Mouse (Mus musculus) cerebellum, adult 11-12 months (tissue): ENCODE measurements at regions not wholly inside any gene's neighbourhood (a gene's known extent, or its start where the extent isn't known, plus 50 kb on each side); places are given as distances from the start of the nearest gene placed in this dataset.

ENCODE experiments used
- DNase-seq: peaks from one replicate; pipeline ENCODE4 v3.0.0; 2022

DNA sequence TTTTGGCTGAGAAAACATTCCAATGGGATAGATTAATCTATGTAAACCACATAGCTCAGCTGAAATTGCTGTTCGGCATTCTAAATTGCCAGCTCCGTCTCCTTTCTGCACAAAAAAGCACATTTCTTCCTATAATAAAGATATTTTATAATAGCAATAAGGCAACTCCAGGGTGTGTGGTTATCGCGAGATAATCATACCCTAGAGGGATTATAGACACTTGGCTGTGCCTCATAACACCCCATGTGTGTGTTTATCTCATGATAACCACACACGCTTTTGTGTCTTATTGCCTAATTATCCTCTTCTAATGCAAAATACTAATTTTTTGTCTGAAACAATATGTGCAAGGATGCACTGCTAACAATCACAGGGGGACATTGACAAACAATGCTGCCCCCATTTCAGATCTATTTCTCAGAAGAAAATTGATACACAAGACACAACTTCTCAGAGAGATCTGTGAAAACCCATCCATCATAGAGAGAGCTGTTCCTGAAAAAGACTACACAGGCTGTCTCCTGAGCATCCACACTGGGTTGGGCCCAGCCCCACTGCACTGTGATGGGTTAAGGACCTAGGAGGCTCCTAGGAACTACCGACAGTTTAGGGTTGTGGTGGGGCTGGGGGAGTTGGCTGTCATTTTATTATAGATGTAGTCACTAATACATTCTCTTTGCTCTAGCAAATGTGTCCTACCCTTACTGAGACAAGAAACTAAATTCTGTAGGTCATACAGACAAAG, 454.7 kb upstream of the BC052040 start:
- DNase-seq = no peak

GRCm38 (mm10) chr2:115131746-115132145, 449.8 kb upstream of the BC052040 start:
- DNase-seq = peak; percentile 5

GRCm38 (mm10) chr2:115132165-115132592, 449.3 kb upstream of the BC052040 start:
- DNase-seq = no peak

DNA sequence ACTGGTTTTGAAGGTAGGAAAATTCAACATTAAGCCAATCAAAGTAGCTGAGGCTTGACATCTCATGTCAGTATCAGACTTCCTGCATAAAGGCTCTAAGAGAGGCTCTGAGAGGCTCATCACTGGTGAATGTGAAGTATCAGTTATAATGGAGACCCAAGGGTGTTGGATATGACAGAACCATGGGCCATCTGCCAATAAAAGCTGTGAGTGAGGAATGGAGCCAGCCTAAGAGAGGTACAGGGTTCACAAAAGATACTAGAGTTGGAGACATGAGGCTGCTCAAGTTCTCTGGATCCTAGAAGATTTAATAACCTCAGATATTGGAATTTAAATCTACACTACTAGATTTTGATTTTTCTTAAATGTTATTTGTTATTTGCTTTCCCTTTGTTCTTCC, 440.1 kb upstream of the BC052040 start:
- DNase-seq = no peak

- no peak for DNase-seq
Observed at GRCm38 (mm10) chr2:115172111-115172510, 409.4 kb upstream of the BC052040 start.

DNA sequence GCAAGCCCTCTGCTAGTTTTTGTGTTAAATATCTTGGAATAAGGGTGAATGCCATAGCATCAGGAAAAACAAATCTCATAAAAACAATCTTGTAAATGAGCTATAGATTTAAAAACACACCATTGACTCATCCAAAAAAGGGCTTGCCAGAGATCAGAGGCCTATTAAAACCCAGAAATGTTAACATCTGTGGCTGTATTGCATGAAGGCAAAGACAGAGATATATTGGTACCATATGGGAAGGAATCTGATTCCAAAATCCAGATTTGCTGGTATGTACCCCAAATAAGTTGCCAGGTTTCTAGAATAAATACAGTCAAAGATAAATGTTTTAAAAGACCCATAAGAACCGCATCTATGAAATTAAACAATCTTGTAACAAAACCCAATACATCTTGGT, 404.4 kb upstream of the BC052040 start:
- DNase-seq = no peak

DNA sequence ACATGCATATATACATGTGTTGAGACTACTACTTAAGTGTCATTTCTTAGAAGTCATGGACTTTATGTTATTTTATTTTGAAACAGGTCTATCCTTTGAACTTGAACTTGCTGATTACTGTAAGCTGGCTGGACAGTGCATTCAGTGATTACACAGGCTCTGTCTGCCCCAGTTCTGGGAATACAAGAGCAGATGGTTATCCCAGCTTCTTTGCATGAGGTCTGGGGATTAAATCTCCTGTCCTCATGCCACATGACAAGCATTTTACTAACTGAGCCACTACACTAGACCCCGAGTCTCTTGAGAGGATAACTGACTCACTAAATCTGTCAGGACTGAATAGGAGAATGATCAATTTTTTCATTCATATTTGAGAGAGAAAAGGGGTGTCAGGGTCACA, 403.6 kb upstream of the BC052040 start:
- peak; percentile 69 for DNase-seq

DNA sequence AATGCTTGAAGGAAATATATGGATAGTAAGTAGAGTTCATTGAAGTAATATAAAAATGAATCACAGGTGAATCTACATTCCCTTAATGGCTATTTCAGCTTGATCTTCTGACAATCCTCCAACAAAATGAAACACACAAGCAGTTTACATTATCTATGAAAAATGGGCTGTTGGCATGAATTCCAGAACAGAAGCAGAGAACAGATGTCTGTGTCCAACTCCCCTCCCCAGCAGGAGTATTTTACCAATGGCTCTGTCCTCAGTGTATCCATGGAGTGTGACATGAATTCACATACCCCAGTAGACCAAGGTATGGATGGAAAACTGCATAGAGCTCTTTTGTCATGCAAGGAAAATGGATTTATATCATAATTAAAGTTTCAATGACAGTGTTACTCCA, 370.3 kb upstream of the BC052040 start:
- DNase-seq = peak; percentile 11

- DNase-seq = peak; percentile 10
Observed at GRCm38 (mm10) chr2:115213181-115213970, 368.1 kb upstream of the BC052040 start.

- no peak for DNase-seq
Observed at GRCm38 (mm10) chr2:115214292-115214691, 367.2 kb upstream of the BC052040 start.

- no peak for DNase-seq
Observed at GRCm38 (mm10) chr2:115230041-115230440, 351.5 kb upstream of the BC052040 start.

DNA sequence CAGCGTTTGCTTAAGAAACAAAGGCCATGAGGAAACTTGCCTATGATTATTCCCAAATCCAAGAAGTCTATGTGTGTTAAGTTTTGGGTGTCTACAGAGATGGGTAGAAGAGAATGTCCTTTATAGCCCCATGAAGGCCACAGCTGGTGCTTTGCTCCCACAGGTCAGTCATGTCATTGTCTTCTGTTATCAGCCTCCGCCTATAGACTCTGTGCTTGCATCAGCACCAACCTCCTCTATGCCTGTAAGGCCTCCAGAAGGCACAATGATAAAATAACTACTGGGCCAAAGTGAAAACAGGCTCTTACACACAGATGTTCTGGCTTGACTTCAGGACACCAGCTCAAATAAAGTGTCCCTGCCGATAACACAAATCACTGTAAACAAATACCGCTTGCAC, 333.8 kb upstream of the BC052040 start:
- DNase-seq = no peak

DNA sequence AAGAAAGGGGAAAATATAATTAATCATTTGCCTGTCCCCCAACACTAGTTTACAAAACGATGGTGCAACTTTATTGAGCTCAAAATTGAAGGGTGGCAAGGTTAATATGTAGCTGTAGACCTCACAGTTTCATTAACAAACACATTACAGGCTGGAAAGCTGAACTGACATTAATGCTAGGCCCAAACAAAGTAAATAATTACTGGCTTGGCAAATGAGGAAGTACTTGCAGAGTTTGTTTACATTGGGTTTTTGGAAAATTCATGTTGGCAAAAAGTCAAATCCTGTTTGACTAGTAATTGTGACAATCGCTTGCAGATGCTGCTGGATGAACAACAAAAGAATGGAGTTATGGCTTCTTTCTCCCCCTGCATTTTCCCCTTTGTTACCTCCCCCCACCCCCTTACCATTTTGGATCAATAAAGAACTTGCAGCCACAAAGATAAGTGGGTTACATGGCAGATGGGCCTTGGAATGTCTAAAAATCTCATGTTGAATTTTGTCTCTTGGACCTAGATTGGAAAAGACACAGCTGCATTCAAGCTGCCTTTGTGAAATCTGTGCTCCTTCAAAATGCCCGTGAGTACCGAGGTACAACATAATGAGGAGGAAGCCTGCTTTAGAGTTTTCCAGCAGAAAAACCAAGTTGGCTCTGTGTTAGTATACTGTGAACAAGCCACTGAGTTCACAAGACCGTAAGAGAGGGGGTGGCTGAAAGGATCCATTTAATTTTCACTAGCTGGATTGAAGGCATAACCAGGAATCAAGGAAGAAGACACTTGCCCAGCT, 331.3 kb upstream of the BC052040 start:
- DNase-seq = no peak

- DNase-seq = peak; percentile 6
Observed at GRCm38 (mm10) chr2:115257391-115257790, 324.1 kb upstream of the BC052040 start.

GRCm38 (mm10) chr2:115268247-115268646, 313.3 kb upstream of the BC052040 start:
- no peak for DNase-seq

DNA sequence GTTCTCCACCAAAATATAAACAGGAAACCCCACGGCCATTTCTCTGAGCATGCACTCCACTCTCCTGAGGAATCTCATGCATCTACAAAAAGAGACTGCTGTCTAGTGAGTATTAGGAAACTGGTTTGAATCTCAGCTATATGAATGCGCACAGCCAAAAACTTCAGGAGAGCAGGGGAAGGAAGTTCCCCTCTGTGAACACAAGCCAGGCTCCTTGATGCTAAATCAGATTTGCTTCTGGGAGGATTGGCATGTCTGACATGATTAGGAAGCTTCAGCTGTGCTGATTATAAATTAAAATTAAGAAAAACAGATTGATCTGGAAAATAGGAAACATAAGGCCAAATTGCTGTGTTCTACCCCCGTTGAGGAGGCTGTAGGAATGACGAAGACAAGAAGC, 304.1 kb upstream of the BC052040 start:
- DNase-seq = no peak

DNA sequence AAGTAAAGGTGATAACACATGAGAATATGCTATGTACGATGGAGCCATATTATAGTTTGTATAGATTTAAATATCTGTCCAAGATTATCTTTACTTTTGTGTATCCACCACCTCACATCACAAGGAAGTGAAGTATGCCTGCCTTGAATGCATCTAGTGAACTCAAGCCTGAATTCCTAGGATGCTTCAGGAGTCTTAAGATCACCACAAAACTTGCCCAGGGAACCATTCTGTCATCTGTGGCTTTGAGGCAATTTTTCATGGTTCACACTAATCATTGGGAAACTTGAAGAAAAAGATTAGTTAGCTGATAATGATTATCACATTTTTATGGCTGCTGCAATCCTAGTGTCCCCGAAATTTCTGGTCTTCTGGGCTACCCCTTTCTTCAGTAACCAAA, 288.5 kb upstream of the BC052040 start:
- no peak for DNase-seq

GRCm38 (mm10) chr2:115297463-115297862, 284.1 kb upstream of the BC052040 start:
- no peak for DNase-seq

GRCm38 (mm10) chr2:115307248-115307647, 274.3 kb upstream of the BC052040 start:
- DNase-seq = no peak

DNA sequence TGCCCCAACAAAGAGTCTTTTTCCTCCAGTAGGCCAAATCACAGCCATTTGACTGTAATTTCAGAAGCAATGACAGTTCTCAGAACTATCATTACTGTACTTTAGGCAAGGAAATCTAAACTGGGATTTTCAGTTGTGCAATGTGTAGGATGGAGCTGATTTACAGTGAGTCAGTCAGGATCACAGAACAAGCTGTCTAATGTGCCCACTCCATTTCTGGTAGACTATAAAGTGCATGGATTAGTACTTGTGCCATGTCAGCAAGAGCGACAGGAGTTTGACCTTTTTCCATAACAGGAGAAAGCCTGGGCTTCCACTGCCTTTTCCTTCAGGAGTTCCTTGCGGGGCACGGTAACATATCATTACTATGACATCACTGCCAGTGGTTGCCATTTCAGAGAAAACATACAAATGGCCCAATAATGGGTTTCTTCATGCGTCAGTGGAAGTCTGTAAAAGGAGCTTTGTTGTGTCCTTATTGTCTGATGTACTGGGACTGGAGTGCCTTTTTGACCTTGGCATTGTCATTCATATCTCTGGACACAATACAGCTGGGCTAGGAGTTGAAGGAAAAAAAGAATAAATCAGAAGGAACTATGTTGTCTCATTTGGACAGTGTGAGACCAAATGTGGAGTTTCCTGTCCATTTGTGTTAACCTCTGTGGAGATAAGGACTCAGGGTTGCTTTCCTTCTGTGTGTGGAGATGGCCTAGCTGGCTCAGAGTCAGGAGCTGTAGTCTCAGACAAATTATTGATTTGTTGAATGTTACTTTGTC, 271.5 kb upstream of the BC052040 start:
- DNase-seq = no peak

- DNase-seq = no peak
Observed at GRCm38 (mm10) chr2:115318551-115318950, 263.0 kb upstream of the BC052040 start.

DNA sequence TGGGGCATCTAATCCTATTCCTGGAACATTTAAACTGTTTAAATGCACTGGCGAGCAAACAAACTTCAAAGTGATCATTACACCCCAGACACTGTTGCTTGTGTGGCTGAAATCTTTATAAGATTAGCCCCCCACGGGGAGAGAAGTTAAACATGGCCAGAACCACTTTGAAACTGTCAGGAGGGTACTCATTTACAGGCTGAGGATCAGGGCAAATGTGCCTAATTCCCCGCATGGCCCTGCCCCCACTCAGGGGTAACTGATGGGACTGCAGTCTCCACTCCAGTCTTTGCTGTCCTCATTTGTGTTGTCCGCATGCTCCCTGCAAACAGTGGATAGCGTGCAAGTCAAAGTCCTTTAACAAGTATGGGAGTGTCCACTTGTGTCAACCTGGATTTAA, 258.9 kb upstream of the BC052040 start:
- no peak for DNase-seq

DNA sequence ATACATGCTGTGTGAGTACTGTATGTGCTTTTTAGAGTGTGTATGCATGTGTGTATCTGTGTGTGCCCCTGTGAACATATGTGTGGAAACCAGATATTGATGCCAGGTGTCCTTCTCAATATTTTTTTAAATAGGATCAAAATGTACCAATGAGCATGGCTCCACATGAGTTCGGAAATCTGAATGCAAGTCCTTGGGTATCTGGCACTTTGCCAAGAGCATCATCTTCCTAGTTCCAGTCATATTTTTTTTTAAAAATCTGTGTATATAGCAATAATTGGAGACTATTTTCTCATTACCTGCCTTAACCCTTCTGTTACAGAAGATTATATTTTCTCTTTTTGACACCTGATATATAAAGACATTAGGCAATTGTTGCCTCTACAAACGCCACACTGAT, 255.0 kb upstream of the BC052040 start:
- no peak for DNase-seq
